Mouse (Mus musculus) lung, embryonic 16.5 days (tissue): ENCODE data around the gene Exosc3. TPM values are rescaled to one million over a fixed set of nuclear protein-coding genes. Genes with fewer than 3 reads are reported as not detected.

Source experiments
- polyA plus RNA-seq: library from polyadenylated mRNA; unstranded; fragments of >200 nt; fragmentation: Nextera tagmentation; extraction: Ambion mirVana; gene quantifications from 2 replicates; pipeline ENCODE4 v1.2.1, GENCODE M21; 2015

The Exosc3 gene
- polyA plus RNA-seq, 1 experiment from 2014 or later, result 77.4 TPM

Other genes with a start within 250 kb of the Exosc3 start
- gene Tomm5, start 234.6 kb downstream of the Exosc3 start, polyA plus RNA-seq, result 172 and 181 TPM in 2 replicates
- gene Frmpd1, start 157.9 kb downstream of the Exosc3 start, polyA plus RNA-seq, result 0.48 and 0.59 TPM in 2 replicates
- 15.9 and 19.2 TPM in 2 replicates for gene Trmt10b, start 45.6 kb downstream of the Exosc3 start, polyA plus RNA-seq
- 9.7 and 10.2 TPM in 2 replicates for gene Dcaf10, start 631 bp downstream of the Exosc3 start, polyA plus RNA-seq
- 69.4 and 75.7 TPM in 2 replicates for gene Slc25a51, start 66.0 kb upstream of the Exosc3 start, polyA plus RNA-seq
- gene Shb, start 189.7 kb upstream of the Exosc3 start, polyA plus RNA-seq, result 12.4 and 16.1 TPM in 2 replicates